Mouse (Mus musculus): ENCODE measurements around the gene Heatr9.

- TF ChIP-seq POLR2A (IDR thresholded peaks at IDR 0.05; ENCODE audit: borderline replicate concordance, insufficient read depth, low read length) (no peak), CTCF (IDR thresholded peaks at IDR 0.05; ENCODE audit: borderline replicate concordance, insufficient read depth, low read depth, low read length) (no peak)
Observed at GRCm38 (mm10) chr11:83544214-83544613, 22.2 kb upstream of the Heatr9 start.

Measured in cerebellum, adult 2 months (tissue).